Mouse (Mus musculus): ENCODE data around the gene Litaf. TPM values are rescaled to one million over a fixed set of nuclear protein-coding genes. Genes with fewer than 3 reads are reported as not detected.

Litaf gene
- polyA plus RNA-seq, 1 experiment, result 17.7 TPM

GRCm38 (mm10) chr16:10947724-10948123 lies 118.2 kb downstream of the Litaf start:
- Histone ChIP-seq H3K36me3 (ENCODE audit: control insufficient read depth, insufficient read depth, low read length) (no peaks in the 10 kb centered on the region), H3K27ac (ENCODE audit: control insufficient read depth, insufficient read depth, low read depth, low read length) (no peak overlapping the region), H3K27me3 (ENCODE audit: control insufficient read depth, insufficient read depth, low read length) (no peaks in the 10 kb centered on the region), H3K4me3 (ENCODE audit: control insufficient read depth, low read depth, low read length) (no peak overlapping the region), H3K4me1 (ENCODE audit: control insufficient read depth, insufficient read depth, low read length) (no peaks in the 10 kb centered on the region)
- TF ChIP-seq POLR2A (IDR thresholded peaks at IDR 0.05; ENCODE audit: control insufficient read depth, low read depth, low read length) (no peak), CTCF (IDR thresholded peaks at IDR 0.05; ENCODE audit: control insufficient read depth, insufficient read depth, insufficient replicate concordance, low read depth, low read length) (no peak)

DNA sequence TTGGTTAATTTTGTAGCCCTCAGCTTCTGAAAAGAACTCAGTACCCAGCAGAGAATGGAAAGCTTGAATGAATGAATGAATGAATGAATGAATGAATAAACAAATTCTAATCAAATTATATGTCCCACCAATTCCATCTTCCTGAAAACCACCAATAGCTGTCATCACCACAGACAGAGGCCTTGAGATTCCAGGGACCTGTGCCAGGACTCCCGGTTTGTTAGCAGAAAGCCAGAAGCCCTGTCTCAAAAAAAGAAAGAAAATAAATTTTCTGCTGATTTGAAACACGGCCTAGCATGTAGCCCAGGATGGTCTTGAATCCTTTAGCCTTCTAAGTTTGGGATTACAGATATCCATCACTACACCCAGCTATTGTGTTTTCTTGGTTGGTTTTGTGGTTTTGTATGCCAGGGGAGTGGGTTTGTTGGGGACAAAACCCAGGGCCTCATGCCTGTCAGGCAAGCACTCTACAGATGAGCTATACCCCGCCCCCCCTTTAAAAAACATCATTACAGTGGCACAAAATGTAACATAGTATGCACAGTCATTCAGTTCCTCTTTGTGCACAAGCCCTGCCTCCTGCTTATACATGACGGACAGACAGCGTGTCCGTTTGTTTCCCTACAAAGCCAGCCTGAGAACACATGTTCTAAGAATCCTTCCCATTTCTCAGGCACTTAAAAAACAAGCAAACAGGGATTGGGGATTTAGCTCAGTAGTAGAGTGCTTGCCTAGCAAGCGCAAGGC lies 120.4 kb downstream of the Litaf start:
- Histone ChIP-seq H3K27me3 (ENCODE audit: control insufficient read depth, insufficient read depth, low read length) (no peaks in the 10 kb centered on the region), H3K4me1 (ENCODE audit: control insufficient read depth, insufficient read depth, low read length) (no peaks in the 10 kb centered on the region), H3K4me3 (ENCODE audit: control insufficient read depth, low read depth, low read length) (no peak overlapping the region), H3K36me3 (ENCODE audit: control insufficient read depth, insufficient read depth, low read length) (no peaks in the 10 kb centered on the region), H3K27ac (ENCODE audit: control insufficient read depth, insufficient read depth, low read depth, low read length) (no peak overlapping the region)
- TF ChIP-seq CTCF (IDR thresholded peaks at IDR 0.05; ENCODE audit: control insufficient read depth, insufficient read depth, insufficient replicate concordance, low read depth, low read length) (no peak), POLR2A (IDR thresholded peaks at IDR 0.05; ENCODE audit: control insufficient read depth, low read depth, low read length) (no peak)

GRCm38 (mm10) chr16:10944545-10944944 lies 121.4 kb downstream of the Litaf start:
- Histone ChIP-seq H3K36me3 (ENCODE audit: control insufficient read depth, insufficient read depth, low read length) (no peaks in the 10 kb centered on the region), H3K4me1 (ENCODE audit: control insufficient read depth, insufficient read depth, low read length) (no peaks in the 10 kb centered on the region), H3K27ac (ENCODE audit: control insufficient read depth, insufficient read depth, low read depth, low read length) (no peak overlapping the region), H3K27me3 (ENCODE audit: control insufficient read depth, insufficient read depth, low read length) (no peaks in the 10 kb centered on the region), H3K4me3 (ENCODE audit: control insufficient read depth, low read depth, low read length) (no peak overlapping the region)
- no peak for TF ChIP-seq POLR2A (IDR thresholded peaks at IDR 0.05; ENCODE audit: control insufficient read depth, low read depth, low read length)
- TF ChIP-seq CTCF (IDR thresholded peaks at IDR 0.05; ENCODE audit: control insufficient read depth, insufficient read depth, insufficient replicate concordance, low read depth, low read length), result no peak

- H3K4me3 ChIP-seq (ENCODE audit: control insufficient read depth, low read depth, low read length), result no peak overlapping the region
- TF ChIP-seq POLR2A (IDR thresholded peaks at IDR 0.05; ENCODE audit: control insufficient read depth, low read depth, low read length) (no peak), CTCF (IDR thresholded peaks at IDR 0.05; ENCODE audit: control insufficient read depth, insufficient read depth, insufficient replicate concordance, low read depth, low read length) (no peak)
- H3K4me1 ChIP-seq (ENCODE audit: control insufficient read depth, insufficient read depth, low read length), result no peaks in the 10 kb centered on the region
- H3K36me3 ChIP-seq (ENCODE audit: control insufficient read depth, insufficient read depth, low read length), result no peaks in the 10 kb centered on the region
- no peak overlapping the region for H3K27ac ChIP-seq (ENCODE audit: control insufficient read depth, insufficient read depth, low read depth, low read length)
- no peaks in the 10 kb centered on the region for H3K27me3 ChIP-seq (ENCODE audit: control insufficient read depth, insufficient read depth, low read length)
These were observed 122.7 kb downstream of the Litaf start for GRCm38 (mm10) chr16:10943257-10943656.

- no peaks in the 10 kb centered on the region for H3K4me1 ChIP-seq (ENCODE audit: control insufficient read depth, insufficient read depth, low read length)
- H3K27me3 ChIP-seq (ENCODE audit: control insufficient read depth, insufficient read depth, low read length), result no peaks in the 10 kb centered on the region
- TF ChIP-seq POLR2A (IDR thresholded peaks at IDR 0.05; ENCODE audit: control insufficient read depth, low read depth, low read length) (no peak), CTCF (IDR thresholded peaks at IDR 0.05; ENCODE audit: control insufficient read depth, insufficient read depth, insufficient replicate concordance, low read depth, low read length) (no peak)
- no peaks in the 10 kb centered on the region for H3K36me3 ChIP-seq (ENCODE audit: control insufficient read depth, insufficient read depth, low read length)
- no peak overlapping the region for H3K27ac ChIP-seq (ENCODE audit: control insufficient read depth, insufficient read depth, low read depth, low read length)
- H3K4me3 ChIP-seq (ENCODE audit: control insufficient read depth, low read depth, low read length), result no peak overlapping the region
These were observed 125.3 kb downstream of the Litaf start for GRCm38 (mm10) chr16:10940661-10941060.

GRCm38 (mm10) chr16:10939932-10940331 lies 126.0 kb downstream of the Litaf start:
- Histone ChIP-seq H3K27me3 (ENCODE audit: control insufficient read depth, insufficient read depth, low read length) (no peaks in the 10 kb centered on the region), H3K4me1 (ENCODE audit: control insufficient read depth, insufficient read depth, low read length) (no peaks in the 10 kb centered on the region), H3K27ac (ENCODE audit: control insufficient read depth, insufficient read depth, low read depth, low read length) (no peak overlapping the region), H3K36me3 (ENCODE audit: control insufficient read depth, insufficient read depth, low read length) (no peaks in the 10 kb centered on the region), H3K4me3 (ENCODE audit: control insufficient read depth, low read depth, low read length) (no peak overlapping the region)
- TF ChIP-seq CTCF (IDR thresholded peaks at IDR 0.05; ENCODE audit: control insufficient read depth, insufficient read depth, insufficient replicate concordance, low read depth, low read length), result no peak
- TF ChIP-seq POLR2A (IDR thresholded peaks at IDR 0.05; ENCODE audit: control insufficient read depth, low read depth, low read length), result no peak

- TF ChIP-seq POLR2A (IDR thresholded peaks at IDR 0.05; ENCODE audit: control insufficient read depth, low read depth, low read length), result no peak
- no peak for TF ChIP-seq CTCF (IDR thresholded peaks at IDR 0.05; ENCODE audit: control insufficient read depth, insufficient read depth, insufficient replicate concordance, low read depth, low read length)
- no peak overlapping the region for H3K4me3 ChIP-seq (ENCODE audit: control insufficient read depth, low read depth, low read length)
- no peaks in the 10 kb centered on the region for H3K4me1 ChIP-seq (ENCODE audit: control insufficient read depth, insufficient read depth, low read length)
- no peaks in the 10 kb centered on the region for H3K27me3 ChIP-seq (ENCODE audit: control insufficient read depth, insufficient read depth, low read length)
- no peak overlapping the region for H3K27ac ChIP-seq (ENCODE audit: control insufficient read depth, insufficient read depth, low read depth, low read length)
- H3K36me3 ChIP-seq (ENCODE audit: control insufficient read depth, insufficient read depth, low read length), result no peaks in the 10 kb centered on the region
These were observed 128.5 kb downstream of the Litaf start for GRCm38 (mm10) chr16:10937497-10937896.

Data from testis, adult 2 months (tissue).